Mouse (Mus musculus): ENCODE measurements around the gene A930033H14Rik. TPM values are rescaled to one million over a fixed set of nuclear protein-coding genes. Genes with fewer than 3 reads are reported as not detected.

The A930033H14Rik gene
- polyA plus RNA-seq, 1 experiment from 2014 or later, result 2.7 TPM

GRCm38 (mm10) chr10:69204677-69205400 is 8.1 kb downstream of the A930033H14Rik start:
- H3K27me3 ChIP-seq (replicated peaks; ENCODE audit: control insufficient read depth, insufficient read depth, low read length), result no peaks in the 10 kb centered on the region
- H3K4me1 ChIP-seq (replicated peaks; ENCODE audit: control insufficient read depth, insufficient read depth, low read length), result no peaks in the 10 kb centered on the region
- H3K4me2 ChIP-seq (ENCODE audit: low read length), result no peak overlapping the region
- peaks cover 6% of the 10 kb centered on the region for H3K36me3 ChIP-seq (ENCODE audit: control insufficient read depth, insufficient read depth, low read length)
- H3K4me3 ChIP-seq (ENCODE audit: low read depth, low read length), result no peak overlapping the region
- ATAC-seq (replicated peaks; ENCODE audit: low FRiP score, low TSS enrichment, low read depth), result no peak
- no peak overlapping the region for H3K27ac ChIP-seq (ENCODE audit: low read depth)
- no peak overlapping the region for H3K9ac ChIP-seq (ENCODE audit: low read length)
- WGBS, result 40% methylated on average over 8 of the region's 8 CpGs
- no peak for DNase-seq (ENCODE audit: low spot score)
- no peaks in the 10 kb centered on the region for H3K9me3 ChIP-seq (ENCODE audit: control insufficient read depth, low read length)

GRCm38 (mm10) chr10:69193721-69194120 is 19.2 kb downstream of the A930033H14Rik start:
- Histone ChIP-seq H3K9me3 (ENCODE audit: control insufficient read depth, low read length) (no peaks in the 10 kb centered on the region), H3K27ac (ENCODE audit: low read depth) (no peak overlapping the region), H3K4me2 (ENCODE audit: low read length) (no peak overlapping the region), H3K9ac (ENCODE audit: low read length) (no peak overlapping the region), H3K4me1 (replicated peaks; ENCODE audit: control insufficient read depth, insufficient read depth, low read length) (no peaks in the 10 kb centered on the region), H3K4me3 (ENCODE audit: low read depth, low read length) (no peak overlapping the region), H3K27me3 (replicated peaks; ENCODE audit: control insufficient read depth, insufficient read depth, low read length) (no peaks in the 10 kb centered on the region), H3K36me3 (ENCODE audit: control insufficient read depth, insufficient read depth, low read length) (no peaks in the 10 kb centered on the region)
- DNase-seq (ENCODE audit: low spot score) (no peak), ATAC-seq (replicated peaks; ENCODE audit: low FRiP score, low TSS enrichment, low read depth) (no peak)
- 89% methylated on average over 10 of the region's 10 CpGs for WGBS

GRCm38 (mm10) chr10:69192266-69192665 is 20.6 kb downstream of the A930033H14Rik start:
- WGBS, result 92% methylated on average over 5 of the region's 5 CpGs
- H3K4me2 ChIP-seq (ENCODE audit: low read length), result no peak overlapping the region
- no peak overlapping the region for H3K4me3 ChIP-seq (ENCODE audit: low read depth, low read length)
- no peaks in the 10 kb centered on the region for H3K4me1 ChIP-seq (replicated peaks; ENCODE audit: control insufficient read depth, insufficient read depth, low read length)
- no peaks in the 10 kb centered on the region for H3K27me3 ChIP-seq (replicated peaks; ENCODE audit: control insufficient read depth, insufficient read depth, low read length)
- no peak overlapping the region for H3K9ac ChIP-seq (ENCODE audit: low read length)
- DNase-seq (ENCODE audit: low spot score) (peak; percentile 25), ATAC-seq (replicated peaks; ENCODE audit: low FRiP score, low TSS enrichment, low read depth) (no peak)
- H3K36me3 ChIP-seq (ENCODE audit: control insufficient read depth, insufficient read depth, low read length), result no peaks in the 10 kb centered on the region
- H3K9me3 ChIP-seq (ENCODE audit: control insufficient read depth, low read length), result no peaks in the 10 kb centered on the region
- no peak overlapping the region for H3K27ac ChIP-seq (ENCODE audit: low read depth)

- Histone ChIP-seq H3K4me3 (ENCODE audit: low read depth, low read length) (no peak overlapping the region), H3K4me2 (ENCODE audit: low read length) (no peak overlapping the region), H3K36me3 (ENCODE audit: control insufficient read depth, insufficient read depth, low read length) (no peaks in the 10 kb centered on the region), H3K9me3 (ENCODE audit: control insufficient read depth, low read length) (no peaks in the 10 kb centered on the region), H3K27ac (ENCODE audit: low read depth) (no peak overlapping the region), H3K4me1 (replicated peaks; ENCODE audit: control insufficient read depth, insufficient read depth, low read length) (peaks cover 5% of the 10 kb centered on the region), H3K9ac (ENCODE audit: low read length) (no peak overlapping the region), H3K27me3 (replicated peaks; ENCODE audit: control insufficient read depth, insufficient read depth, low read length) (no peaks in the 10 kb centered on the region)
- no peak for DNase-seq (ENCODE audit: low spot score)
- 75% methylated on average over 10 of the region's 10 CpGs for WGBS
- no peak for ATAC-seq (replicated peaks; ENCODE audit: low FRiP score, low TSS enrichment, low read depth)
Measured at GRCm38 (mm10) chr10:69190434-69191160, 22.3 kb downstream of the A930033H14Rik start.

GRCm38 (mm10) chr10:69187773-69188443 is 25.0 kb downstream of the A930033H14Rik start:
- ATAC-seq (replicated peaks; ENCODE audit: low FRiP score, low TSS enrichment, low read depth), result no peak

GRCm38 (mm10) chr10:69185894-69186893 is 26.7 kb downstream of the A930033H14Rik start:
- no peaks in the 10 kb centered on the region for H3K36me3 ChIP-seq (ENCODE audit: control insufficient read depth, insufficient read depth, low read length)
- peak overlapping the region; percentile 52 for H3K4me2 ChIP-seq (ENCODE audit: low read length)
- 15% methylated on average over 21 of the region's 21 CpGs for WGBS
- peak overlapping the region; percentile 30 for H3K4me3 ChIP-seq (ENCODE audit: low read depth, low read length)
- peak overlapping the region; percentile 92 for H3K27ac ChIP-seq (ENCODE audit: low read depth)
- H3K9ac ChIP-seq (ENCODE audit: low read length), result no peak overlapping the region
- no peaks in the 10 kb centered on the region for H3K9me3 ChIP-seq (ENCODE audit: control insufficient read depth, low read length)
- H3K4me1 ChIP-seq (replicated peaks; ENCODE audit: control insufficient read depth, insufficient read depth, low read length), result peaks cover 12% of the 10 kb centered on the region
- ATAC-seq (replicated peaks; ENCODE audit: low FRiP score, low TSS enrichment, low read depth) (peak; percentile 88), DNase-seq (ENCODE audit: low spot score) (peak; percentile 86)
- H3K27me3 ChIP-seq (replicated peaks; ENCODE audit: control insufficient read depth, insufficient read depth, low read length), result no peaks in the 10 kb centered on the region

More at GRCm38 (mm10) chr10:69187773-69188443, 25.0 kb downstream of the A930033H14Rik start:
- H3K9ac ChIP-seq (ENCODE audit: low read length), result no peak overlapping the region
- DNase-seq (ENCODE audit: low spot score), result no peak
- H3K9me3 ChIP-seq (ENCODE audit: control insufficient read depth, low read length), result no peaks in the 10 kb centered on the region
- 83% methylated on average over 9 of the region's 9 CpGs for WGBS
- H3K4me2 ChIP-seq (ENCODE audit: low read length), result no peak overlapping the region
- no peak overlapping the region for H3K27ac ChIP-seq (ENCODE audit: low read depth)
- H3K27me3 ChIP-seq (replicated peaks; ENCODE audit: control insufficient read depth, insufficient read depth, low read length), result no peaks in the 10 kb centered on the region
- no peaks in the 10 kb centered on the region for H3K36me3 ChIP-seq (ENCODE audit: control insufficient read depth, insufficient read depth, low read length)
- peaks cover 12% of the 10 kb centered on the region for H3K4me1 ChIP-seq (replicated peaks; ENCODE audit: control insufficient read depth, insufficient read depth, low read length)
- H3K4me3 ChIP-seq (ENCODE audit: low read depth, low read length), result no peak overlapping the region

GRCm38 (mm10) chr10:69185431-69185830 is 27.5 kb downstream of the A930033H14Rik start:
- no peak for DNase-seq (ENCODE audit: low spot score)

GRCm38 (mm10) chr10:69184903-69185302 is 28.0 kb downstream of the A930033H14Rik start:
- Histone ChIP-seq H3K36me3 (ENCODE audit: control insufficient read depth, insufficient read depth, low read length) (no peaks in the 10 kb centered on the region), H3K9ac (ENCODE audit: low read length) (no peak overlapping the region), H3K4me2 (ENCODE audit: low read length) (no peak overlapping the region), H3K4me1 (replicated peaks; ENCODE audit: control insufficient read depth, insufficient read depth, low read length) (peaks cover 16% of the 10 kb centered on the region), H3K9me3 (ENCODE audit: control insufficient read depth, low read length) (no peaks in the 10 kb centered on the region), H3K27ac (ENCODE audit: low read depth) (peak overlapping the region; percentile 92), H3K27me3 (replicated peaks; ENCODE audit: control insufficient read depth, insufficient read depth, low read length) (no peaks in the 10 kb centered on the region), H3K4me3 (ENCODE audit: low read depth, low read length) (no peak overlapping the region)
- ATAC-seq (replicated peaks; ENCODE audit: low FRiP score, low TSS enrichment, low read depth), result no peak
- DNase-seq (ENCODE audit: low spot score), result no peak
- WGBS, result 96% methylated on average over 4 of the region's 4 CpGs

More at GRCm38 (mm10) chr10:69185431-69185830, 27.5 kb downstream of the A930033H14Rik start:
- 52% methylated on average over 4 of the region's 4 CpGs for WGBS
- peak overlapping the region; percentile 30; the same call in 1 of the 2 replicates for H3K4me3 ChIP-seq (ENCODE audit: low read depth, low read length)
- peaks cover 14% of the 10 kb centered on the region for H3K4me1 ChIP-seq (replicated peaks; ENCODE audit: control insufficient read depth, insufficient read depth, low read length)
- no peaks in the 10 kb centered on the region for H3K36me3 ChIP-seq (ENCODE audit: control insufficient read depth, insufficient read depth, low read length)
- no peak overlapping the region for H3K9ac ChIP-seq (ENCODE audit: low read length)
- peak overlapping the region; percentile 52 for H3K4me2 ChIP-seq (ENCODE audit: low read length)
- ATAC-seq (replicated peaks; ENCODE audit: low FRiP score, low TSS enrichment, low read depth), result no peak
- no peaks in the 10 kb centered on the region for H3K27me3 ChIP-seq (replicated peaks; ENCODE audit: control insufficient read depth, insufficient read depth, low read length)
- H3K27ac ChIP-seq (ENCODE audit: low read depth), result peak overlapping the region; percentile 92
- no peaks in the 10 kb centered on the region for H3K9me3 ChIP-seq (ENCODE audit: control insufficient read depth, low read length)
